Mouse (Mus musculus): ENCODE measurements at regions not wholly inside any gene's neighbourhood (a gene's known extent, or its start where the extent isn't known, plus 50 kb on each side); places are given as distances from the start of the nearest gene placed in this dataset.

DNA sequence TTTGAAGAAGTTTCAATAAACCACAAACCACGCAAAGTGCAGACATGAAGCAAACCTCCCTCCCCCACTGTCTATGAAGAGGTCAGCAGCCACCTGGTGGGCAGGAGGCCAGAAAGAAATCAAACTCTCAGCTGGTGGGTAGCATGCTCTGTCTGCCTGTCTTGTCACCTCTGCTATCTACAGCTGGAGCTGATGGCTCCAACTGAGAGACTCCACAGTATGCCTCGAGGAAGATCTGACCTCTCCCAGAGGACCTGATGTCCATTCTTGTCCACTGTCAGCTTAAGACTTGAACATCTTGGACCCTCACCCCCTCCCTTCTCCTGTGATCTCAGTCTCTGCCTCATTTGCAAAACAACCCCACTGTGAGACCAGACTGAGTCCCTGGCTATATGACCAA, 585.0 kb upstream of the Cdh11 start:
- no peak for DNase-seq (ENCODE audit: low spot score in 2 of 2)

DNA sequence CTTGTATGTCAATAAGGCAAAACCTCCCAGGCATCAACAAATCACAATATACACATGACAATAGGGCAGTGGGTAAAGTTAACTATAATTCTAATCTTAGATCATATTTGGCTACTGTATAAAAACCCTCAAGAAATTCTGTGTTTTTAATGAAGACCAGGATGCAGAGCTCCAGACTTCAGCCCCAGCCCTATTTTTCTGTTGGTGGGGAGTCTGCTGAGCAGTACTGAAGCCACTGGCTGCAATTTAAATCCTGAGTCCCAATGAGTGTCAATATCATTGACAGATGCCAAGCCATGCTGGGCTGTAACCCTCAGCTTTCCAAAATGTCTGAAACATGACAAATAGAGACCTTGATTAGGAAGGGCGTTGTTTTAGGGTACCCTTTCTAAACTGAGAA, 587.6 kb upstream of the Cdh11 start:
- no peak for DNase-seq (ENCODE audit: low spot score in 2 of 2)

DNA sequence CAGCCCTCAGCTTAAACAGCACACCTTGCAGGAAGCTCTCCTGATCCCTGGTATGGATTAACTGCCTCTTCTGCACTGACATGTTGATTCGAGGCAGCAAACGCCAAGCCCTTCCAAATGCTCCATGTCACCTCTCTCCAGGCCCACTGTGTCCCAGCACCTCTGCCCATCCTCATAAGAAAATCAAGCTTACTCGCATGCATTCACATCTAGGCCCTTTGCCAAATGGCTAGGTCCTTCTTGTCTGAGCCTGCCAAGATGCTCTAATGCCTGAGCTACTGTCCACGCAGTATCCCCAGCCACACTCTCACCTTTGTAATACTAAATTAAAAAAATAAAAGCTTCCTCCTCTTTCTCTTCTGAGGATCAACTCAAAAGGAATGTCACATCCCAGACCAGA, 588.7 kb upstream of the Cdh11 start:
- no peak for DNase-seq (ENCODE audit: low spot score in 2 of 2)

DNA sequence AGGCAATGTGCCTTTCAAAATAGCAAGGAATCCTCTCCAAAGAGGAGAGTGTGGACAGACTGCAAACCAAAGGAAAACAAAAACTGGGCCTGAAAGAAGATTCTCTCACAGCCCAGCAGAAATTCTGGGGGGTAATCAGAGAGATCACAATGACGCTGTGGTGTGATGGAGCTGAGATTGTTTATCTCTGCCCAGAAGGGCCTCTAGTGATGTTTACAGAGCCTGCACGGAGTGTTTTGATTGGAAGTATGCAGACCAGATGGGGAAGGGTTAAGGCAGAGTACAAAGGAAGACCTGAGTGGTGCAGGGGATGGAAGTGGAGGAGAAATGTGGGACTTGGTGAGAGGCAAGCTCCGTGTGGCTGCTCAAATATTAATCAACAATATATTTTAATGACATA, 593.1 kb upstream of the Cdh11 start:
- DNase-seq (ENCODE audit: low spot score in 2 of 2): no peak

DNA sequence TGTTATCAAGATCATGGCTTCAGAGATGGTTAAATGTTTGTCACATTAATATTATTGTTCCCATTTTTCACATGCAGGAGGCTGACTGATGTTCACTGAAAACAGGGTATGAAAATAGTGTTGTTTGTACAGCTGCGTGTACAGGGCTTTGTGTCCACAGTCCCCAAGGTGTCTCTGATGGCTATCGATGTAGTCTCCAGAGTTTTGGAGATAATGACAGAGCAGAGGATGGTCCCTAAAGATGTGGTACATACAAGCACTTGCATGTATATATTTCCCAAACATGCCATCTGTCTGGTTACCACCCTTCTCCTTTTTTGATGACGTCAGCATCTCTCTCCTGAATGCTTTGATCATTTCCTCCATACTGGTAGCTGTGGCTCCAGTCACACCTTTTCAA, 596.1 kb upstream of the Cdh11 start:
- DNase-seq (ENCODE audit: low spot score in 2 of 2): no peak

DNA sequence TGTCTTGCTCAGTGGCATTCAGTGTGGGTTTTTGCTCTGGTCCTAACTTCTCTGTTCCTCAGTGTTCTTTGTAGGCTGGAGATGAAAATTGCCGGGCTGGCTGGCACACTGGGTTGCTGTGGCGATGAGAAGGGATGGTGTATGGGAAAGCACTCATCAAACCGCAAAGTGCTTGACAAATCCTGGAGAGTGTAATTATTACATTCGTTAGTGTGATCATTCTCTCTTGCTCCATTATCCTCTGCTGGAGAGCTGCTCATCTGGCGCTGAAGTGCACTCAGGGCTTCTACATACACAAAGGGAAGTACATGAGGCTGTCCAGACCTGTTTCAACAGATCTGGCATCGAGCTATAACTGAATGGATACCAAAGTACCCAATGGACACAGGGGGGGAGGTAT, 605.9 kb upstream of the Cdh11 start:
- DNase-seq (ENCODE audit: low spot score in 2 of 2): no peak

DNA sequence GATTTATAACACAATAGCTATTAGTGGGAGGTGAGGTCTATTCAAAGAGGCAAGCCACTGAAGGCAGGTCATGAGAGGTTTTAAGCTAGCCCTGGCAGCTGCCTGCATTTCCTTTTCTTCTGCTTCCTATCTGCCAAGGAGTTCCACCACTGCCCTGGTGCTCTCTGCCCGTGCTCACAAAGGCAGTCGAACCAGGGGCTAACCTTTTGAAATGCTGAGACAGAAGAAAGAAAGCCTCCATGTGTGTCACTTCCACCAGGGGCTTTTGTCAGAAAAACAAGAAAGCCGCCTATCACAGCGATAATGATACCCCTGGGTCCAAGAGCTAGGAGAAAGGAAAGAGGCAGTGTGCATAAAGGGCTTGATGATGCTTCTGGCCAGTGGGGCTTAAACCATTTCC, 609.9 kb upstream of the Cdh11 start:
- no peak for DNase-seq (ENCODE audit: low spot score in 2 of 2)

DNA sequence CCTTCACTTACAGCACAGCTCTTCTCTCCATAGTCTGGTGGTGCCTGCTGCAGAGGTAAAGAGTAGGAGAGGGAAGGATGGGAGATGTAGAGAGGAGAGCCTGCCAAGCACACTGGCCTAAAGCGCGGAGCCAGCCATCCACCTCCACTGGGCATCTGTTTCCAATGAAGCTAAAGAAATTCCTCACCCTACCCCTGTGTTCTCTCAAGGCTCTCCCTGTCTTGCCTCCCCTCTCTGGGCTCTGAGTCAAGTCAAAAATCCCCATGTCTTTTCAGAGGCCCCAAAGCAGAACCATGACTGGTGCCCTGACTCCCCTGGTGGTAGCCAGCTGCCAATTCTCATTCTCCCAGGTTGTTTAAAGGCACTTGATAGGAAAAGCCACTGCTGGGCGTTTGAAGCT, 612.7 kb upstream of the Cdh11 start:
- no peak for DNase-seq (ENCODE audit: low spot score in 2 of 2)

DNA sequence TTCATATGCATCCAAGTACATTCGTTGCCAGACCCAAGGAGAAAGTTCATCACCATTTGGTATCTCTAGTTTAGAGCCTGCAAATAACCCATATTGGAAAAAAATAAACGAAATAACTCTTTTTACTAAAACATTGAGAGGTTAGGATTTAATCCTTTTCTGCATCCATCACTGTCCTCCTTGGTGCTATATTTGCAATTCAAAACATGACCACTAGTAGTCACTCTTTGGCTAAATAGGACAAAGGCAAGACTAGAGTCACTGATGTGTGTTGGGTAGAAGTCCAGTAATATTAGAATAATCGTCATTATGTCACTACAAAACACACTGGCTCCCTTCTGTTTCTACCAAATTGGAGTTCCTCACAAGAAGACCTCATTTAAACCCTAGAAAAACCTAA, 614.0 kb upstream of the Cdh11 start:
- DNase-seq (ENCODE audit: low spot score in 2 of 2): no peak

DNA sequence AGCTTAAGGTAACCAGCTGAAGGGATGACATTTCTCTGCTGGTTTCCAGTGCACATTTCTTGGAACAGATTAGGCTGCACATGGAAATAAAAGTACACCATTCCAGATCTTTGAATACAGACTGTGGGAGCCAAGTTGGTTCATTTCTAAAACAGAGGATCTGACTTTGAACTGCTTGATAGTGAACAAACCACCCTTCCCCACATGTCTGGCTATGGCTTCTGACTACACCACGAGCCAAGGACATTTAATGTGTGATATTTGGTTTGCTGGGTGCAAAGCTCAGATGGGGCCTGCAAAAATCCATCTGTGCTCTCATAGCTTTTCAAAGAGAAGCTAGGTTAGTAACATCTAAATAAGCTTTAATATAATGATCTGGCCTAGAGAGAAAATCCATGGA, 614.7 kb upstream of the Cdh11 start:
- peak in 1 of 2 experiments; percentile 37 for DNase-seq (ENCODE audit: low spot score in 2 of 2)

DNA sequence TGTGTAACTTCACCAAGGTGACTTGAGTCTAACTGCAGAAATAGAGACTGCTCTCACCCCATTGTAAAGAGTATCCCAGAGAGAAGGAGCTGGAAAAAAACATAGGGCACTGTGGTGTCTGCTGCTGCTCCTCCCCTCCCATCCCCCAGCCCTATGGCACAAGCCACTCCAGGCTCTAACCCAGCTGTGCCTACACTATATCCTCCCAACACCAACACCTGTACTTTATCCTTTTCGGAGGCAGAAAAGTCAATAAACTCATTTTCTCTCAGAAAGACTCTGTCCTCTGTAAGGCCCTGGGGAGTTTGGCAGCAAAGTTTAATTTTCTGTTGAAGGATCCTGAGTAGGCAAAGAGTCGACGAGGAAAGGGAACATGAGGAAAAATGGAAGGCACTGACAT, 617.3 kb upstream of the Cdh11 start:
- no peak for DNase-seq (ENCODE audit: low spot score in 2 of 2)

DNA sequence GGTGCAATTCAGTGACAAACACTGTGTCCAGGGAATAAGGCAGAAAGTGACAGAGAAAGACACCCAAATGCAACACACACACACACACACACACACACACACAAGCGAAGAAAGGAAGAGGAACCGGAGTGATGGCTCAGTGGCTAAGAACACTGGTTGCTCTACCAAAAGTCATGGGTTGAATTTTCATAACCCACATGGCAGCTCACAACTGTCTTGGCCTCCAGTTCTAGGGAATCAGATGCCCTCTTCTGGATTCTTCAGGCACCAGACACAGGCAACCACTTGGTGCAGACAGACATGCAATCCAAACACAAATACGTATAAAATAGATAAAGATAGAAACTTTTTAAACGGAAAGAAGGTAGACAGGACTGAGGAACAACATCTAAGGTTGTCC, 618.4 kb upstream of the Cdh11 start:
- DNase-seq (ENCODE audit: low spot score in 2 of 2): no peak

DNA sequence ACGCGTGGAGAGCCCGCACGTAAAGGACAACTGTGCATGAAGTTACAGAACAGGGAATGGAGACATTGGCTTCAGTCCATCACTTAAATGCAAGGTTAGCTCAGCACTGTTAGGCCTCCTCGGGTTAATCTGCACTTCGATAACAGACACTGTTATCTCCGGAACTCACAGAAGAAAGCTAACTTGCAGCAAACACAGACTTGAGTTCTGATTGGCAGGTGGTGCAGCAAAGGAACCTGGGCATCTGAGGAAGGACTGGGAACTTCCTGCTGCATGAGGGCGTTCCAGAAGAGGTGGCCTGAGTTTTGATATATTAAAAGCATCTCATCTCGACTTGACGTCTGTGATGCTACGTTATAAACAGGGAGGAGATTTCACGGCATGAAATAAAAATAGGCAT, 620.3 kb upstream of the Cdh11 start:
- DNase-seq (ENCODE audit: low spot score in 2 of 2): no peak

DNA sequence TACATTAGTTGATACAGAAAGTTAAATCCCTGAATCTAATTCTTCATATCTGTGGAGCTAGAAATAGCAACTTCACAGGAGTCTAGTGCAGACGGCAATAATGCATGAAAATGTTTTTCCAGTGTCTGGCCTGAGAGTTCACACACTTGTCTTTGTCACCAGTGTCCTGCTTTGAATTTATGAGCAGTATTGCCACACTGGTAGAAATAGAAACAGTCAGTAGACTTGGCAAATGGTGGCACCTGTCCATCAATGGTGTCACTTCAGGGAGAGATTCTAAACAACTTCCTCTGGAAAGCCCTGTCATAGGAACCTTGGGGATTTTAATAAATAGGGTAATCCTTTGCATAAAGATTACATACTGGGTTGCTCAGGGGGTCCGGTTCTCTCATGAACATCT, 621.5 kb upstream of the Cdh11 start:
- no peak for DNase-seq (ENCODE audit: low spot score in 2 of 2)

DNA sequence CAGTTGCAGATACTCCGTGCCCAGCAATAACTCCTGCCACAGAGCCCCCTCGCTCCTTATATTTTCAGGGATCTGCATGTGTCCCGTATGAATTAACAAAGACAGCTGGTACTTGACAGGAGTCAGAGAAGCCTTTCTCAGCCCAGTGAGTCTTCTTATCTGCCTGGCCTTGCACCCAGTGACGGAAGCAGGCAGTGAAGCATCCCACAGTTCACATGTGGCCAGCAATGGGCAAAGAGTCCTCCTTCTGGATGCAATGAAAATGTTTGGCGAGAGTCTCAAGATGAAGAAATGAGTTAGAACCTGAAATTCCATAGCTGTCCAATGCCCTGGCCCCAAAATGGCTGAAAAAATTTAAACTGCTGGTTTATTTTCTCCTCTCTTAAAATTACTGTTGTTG, 622.2 kb upstream of the Cdh11 start:
- DNase-seq (ENCODE audit: low spot score in 2 of 2): no peak

DNA sequence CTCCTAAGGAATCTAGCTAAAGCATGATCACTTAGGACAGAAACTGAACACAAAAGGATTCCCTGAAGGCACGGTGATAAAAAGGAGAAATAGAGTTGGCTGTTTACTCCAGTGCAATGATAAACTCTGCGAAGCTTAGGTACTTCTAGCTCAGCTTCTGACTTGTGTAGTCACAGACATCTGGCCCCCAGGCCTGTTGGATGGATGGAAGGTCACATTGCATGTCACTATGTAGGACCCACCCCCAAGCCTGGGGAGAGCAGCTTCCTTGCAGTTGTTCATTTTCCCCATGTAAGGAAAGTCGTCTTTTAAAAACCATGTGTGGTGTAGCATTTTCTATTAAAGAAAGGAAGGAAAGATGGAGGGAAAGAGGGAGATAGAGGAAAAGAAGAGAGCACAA, 623.0 kb upstream of the Cdh11 start:
- DNase-seq (ENCODE audit: low spot score in 2 of 2): no peak

DNA sequence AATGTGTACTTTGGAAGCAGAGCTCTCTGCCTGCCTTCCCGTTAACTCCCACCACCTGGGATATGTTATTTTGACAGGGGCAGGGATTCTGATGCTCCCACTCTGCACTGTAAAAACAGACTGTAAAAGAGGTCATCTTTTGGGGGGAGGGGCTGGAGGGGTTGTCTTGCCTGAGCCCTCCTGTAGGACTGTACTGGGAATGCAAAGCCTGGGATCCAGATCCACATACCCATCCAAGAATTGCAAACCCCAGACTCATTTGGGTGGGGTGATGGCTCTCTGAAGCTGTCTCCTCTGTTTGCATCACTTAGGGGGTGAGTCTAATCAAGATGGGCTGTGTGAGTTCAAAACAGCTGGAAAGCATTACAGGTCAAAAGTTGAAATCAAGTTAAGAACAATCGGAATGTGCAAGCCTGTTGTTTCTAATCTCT, 623.7 kb upstream of the Cdh11 start:
- DNase-seq (ENCODE audit: low spot score in 2 of 2): no peak

DNA sequence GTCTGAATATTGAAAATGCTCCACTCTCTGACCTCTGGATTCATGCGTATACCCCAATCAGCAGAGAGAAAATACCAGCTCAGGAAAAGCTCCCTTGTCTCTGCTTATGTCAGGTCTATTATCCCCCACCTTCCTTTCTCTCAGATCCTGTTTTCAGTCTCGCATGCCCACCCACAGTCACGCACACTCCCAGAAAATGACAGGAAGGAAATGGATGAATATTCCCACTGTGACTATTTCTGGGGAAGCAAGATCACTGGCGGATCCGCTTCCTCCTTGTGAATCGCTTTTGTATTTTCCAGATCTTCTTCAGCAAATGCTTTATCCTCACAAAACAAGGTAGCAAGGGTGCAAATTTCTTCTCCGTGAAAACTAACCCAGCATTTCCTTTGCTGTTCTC, 627.3 kb upstream of the Cdh11 start:
- no peak for DNase-seq (ENCODE audit: low spot score in 2 of 2)

DNA sequence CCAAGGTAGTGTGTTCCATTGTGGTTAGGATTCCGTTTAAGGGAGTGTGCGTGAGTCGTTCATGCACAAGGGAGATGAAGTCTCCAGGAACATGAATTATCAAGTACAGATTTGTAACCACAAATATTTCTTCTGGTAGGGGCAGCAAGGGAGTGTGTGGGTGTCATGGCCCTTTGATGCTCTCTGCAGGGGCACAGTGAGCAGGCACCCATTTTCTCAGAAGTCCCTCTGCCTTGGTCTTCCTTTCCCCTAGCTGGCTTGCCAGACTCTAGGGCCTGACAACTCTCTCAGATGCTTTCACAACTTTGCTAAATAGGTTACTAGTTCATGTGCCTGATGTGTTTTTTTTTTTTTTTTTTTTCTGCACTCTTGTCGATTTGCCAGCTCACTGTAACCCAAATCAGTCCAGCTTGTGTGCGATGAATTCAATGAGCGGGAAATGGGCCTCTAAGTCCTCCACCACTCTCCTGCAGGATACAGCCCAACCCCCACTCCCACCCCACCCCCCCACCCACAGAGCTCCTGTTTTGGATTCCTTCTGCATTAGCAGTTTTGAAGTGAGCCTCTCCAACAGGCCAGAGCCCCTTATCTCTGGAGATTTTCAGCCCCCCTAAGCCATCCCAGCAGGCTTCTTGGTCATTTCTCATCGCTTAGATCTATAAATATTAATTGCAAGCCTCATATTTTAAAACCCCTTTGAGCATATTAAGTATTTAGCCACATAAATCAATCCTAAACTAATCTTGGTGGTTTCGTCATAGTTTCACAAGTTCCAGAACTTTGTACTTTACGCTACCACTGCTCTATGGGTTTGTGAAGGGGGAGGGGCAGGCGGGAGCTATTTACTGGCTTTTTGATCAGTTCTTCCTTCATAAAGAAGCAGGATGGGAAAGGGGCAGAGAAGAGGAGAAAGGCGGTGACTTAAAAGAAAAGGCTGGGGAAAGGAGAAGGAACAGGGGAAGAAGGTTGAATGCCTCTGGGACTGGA, 628.4 kb upstream of the Cdh11 start:
- no peak for DNase-seq (ENCODE audit: low spot score in 2 of 2)

DNA sequence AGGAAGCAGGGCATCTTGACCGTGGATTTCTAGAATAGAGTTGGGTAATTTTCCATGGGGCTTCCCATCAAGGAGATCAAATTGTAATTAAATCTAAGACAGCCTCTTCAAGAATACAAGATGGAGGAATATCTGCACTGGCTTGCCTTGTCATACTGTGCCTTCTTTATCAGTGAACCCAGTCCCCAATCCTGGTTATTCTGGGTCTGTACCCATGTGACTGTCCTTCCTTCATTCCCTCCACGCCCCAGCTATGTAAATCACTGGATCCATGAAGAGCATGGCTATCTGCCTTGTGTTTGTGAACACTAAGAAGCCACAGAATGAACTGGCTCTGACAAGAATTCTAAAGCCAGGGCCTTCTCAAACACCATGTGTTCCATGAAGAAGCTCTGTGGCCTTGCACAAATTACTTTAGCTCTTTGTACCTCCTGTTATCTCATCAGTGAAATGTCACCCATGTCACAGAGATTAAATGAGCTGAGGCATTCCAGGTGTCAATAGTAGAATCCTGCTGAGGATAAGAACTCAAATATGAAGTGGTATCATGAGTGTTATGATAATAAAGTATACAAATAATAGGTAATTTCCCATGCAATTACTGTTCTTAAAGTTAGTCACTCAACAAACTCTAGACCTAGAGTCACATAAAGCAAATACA, 637.0 kb upstream of the Cdh11 start:
- DNase-seq (ENCODE audit: low spot score in 2 of 2): no peak

DNA sequence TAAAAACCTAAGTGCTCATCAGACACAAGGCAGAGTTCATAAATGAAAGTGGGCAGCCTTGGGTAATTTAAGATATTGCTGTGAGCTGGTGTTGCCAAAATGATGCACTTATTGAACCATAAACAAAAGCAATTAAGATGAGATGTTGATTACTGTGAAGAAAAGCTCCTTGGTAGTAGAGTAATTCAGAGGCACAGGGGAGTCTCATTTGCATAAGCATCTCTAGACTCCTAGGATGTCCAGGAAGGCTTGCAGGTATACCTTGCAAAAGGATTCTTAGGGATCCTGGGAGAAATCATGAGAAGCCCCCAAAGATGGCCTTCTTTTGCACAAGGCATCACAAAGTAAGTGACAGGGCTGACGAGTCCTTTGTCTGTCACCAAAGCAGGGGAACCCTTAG, 640.5 kb upstream of the Cdh11 start:
- DNase-seq (ENCODE audit: low spot score in 2 of 2): no peak

DNA sequence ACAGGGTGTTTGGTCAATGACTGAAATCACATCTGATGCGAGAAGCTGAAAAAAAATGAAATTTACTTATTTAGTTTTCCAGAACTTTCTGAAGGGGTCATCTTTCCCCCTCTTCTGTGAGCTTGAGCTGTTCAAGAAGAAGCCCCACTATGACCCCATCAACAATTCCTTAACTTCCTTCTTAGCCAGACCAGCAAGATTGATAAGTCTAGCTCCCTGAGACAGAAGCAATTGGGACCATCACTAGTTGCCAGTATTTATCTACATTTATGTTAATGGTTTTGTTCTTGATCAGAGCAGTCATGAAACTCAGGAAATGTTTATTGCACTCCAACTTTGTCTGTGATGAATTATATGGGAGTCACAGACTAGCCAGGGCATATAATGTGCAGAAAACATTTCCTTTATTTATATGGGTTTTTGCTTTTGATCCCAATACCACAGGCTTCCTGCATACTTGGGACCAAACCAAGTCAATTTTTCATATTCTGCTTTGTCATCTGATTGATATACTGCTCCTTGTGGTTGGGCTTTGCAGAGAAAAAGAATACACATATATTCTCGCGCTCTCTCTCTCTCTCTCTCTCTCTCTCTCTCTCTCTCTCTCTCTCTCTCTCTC, 645.5 kb upstream of the Cdh11 start:
- no peak for DNase-seq (ENCODE audit: low spot score in 2 of 2)

DNA sequence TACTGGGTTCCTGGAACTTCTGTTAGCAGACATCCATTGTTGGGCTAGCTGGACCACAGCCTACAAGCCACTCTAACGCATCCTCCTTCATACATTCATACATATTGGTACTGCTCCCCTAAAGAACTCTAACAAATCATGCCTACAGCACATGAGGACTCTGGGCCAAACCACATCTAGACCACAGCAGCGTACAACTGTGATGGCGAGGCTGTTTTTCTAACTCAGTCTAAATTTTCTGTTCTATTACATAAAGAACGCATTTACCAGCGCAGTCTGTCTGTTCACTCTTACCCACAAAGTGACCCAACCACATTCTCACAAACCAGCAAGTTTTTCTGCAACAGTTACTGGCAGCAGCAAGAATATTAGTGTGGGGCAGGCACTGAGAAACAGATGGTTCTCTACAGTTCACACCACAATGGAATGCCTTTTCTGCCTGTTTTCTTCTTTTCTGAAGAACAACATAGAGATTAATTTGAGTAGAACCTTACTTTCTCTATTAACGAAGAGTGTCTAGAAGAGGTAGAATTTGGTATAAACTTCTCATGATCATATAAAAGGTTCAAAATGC, 648.2 kb upstream of the Cdh11 start:
- DNase-seq (ENCODE audit: low spot score in 2 of 2): no peak

Measured in right cerebral cortex, postnatal 10 days (tissue).